Mouse (Mus musculus) liver, adult (tissue): ENCODE data around the gene Il2rb.

Source experiments
- GATA4 ChIP-seq: IDR thresholded peaks from 2 replicates; pipeline ENCODE4 v1.6.1; 2014; ENCODE audit warnings: mild to moderate bottlenecking, low read length; ENCODE audit not compliant: insufficient replicate concordance

Gene Il2rb

DNA sequence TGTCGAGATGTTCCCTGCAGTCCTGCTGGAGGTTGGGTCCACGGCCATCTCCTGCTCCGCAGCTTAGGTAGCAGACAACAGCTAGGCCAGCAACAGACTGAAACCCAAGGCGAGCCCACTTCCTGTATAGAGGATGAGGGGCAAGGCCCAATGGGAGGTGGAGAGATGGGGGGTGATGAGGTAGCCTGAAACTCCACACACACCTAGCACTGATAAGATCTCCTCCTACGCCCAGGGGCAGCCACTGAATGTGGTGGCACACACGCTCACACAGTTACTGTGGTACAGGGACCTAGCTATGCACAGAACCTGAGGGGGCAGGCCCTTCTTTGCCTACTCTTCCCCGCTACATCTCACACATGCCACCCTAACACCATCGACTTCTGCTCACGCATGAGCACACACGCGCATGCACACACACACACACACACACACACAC is at the start of gene Il2rb:
Il2rb (minus strand) TSS at position 304 of the 439 bp plus-strand sequence.
- no peak for TF ChIP-seq GATA4

DNA sequence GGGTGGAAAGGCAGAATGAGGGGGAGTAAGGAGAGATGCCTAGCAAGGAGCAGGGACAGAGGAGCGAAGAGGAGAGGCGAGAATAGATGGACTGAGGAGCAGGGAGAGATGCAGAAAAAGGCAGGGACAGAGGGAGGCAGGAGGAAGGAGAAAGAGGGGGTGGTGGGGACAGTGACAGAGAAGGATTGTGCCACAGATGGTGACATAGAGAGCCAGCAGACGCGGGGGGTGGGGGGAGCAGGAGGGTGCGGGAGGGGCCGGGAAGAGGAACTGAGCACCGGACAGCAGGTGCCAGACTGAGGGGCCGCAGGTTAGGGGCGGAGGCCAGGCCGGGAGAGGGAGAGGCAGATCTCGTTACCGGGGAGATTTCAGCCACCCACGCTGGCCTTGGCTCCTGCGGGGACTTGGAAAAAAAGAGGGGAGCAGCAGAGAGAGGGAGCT is 49.5 kb upstream of the Il2rb start, which contains the start of gene Sstr3:
Sstr3 (minus strand) TSS at position 125 of the 441 bp plus-strand sequence.
- TF ChIP-seq GATA4 = no peak

DNA sequence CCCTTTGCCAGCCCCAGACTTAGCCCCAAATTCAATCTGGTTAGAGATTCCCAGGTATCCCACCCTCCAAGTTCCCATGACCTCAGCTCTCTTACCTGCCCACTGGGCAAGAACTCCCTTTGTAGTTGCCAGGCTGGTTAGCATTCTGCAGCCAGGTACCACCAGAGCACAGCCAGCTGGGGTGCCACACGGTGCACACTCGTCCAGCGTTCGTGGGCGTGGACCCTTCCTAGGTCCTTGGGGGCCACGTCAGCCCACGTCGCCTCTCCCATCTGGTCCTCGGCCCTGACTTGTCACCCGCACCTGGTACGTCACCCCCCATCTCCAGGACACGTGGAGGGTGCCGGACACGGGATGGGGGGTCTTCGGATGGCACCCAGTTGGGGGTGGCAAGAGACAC is 49.0 kb upstream of the Il2rb start:
- no peak for TF ChIP-seq GATA4

DNA sequence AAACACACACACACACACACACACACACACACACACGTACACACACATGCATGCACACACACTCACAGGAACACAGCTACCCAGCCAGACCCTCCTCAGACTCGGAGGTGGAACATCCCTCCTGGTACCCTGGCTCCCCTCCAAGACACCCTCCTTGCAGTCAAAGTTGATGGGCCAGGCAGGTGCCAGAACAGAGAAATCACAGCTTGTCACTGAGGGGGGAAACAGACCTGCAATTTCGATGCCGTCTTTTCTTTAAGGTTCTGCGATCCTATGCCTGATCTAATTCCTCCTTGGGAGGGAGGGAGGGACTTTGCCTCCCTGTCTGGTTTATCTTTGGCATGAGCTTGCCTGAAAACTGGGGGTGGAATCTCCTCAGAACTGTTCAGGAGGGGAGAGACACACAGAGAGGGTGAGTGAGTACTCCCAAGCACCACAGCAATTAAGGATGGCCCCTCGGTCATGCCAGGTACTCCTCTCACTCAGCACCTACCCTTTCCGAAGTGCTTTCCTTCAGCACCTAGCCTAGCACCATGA is 47.8 kb upstream of the Il2rb start:
- TF ChIP-seq GATA4 = no peak

DNA sequence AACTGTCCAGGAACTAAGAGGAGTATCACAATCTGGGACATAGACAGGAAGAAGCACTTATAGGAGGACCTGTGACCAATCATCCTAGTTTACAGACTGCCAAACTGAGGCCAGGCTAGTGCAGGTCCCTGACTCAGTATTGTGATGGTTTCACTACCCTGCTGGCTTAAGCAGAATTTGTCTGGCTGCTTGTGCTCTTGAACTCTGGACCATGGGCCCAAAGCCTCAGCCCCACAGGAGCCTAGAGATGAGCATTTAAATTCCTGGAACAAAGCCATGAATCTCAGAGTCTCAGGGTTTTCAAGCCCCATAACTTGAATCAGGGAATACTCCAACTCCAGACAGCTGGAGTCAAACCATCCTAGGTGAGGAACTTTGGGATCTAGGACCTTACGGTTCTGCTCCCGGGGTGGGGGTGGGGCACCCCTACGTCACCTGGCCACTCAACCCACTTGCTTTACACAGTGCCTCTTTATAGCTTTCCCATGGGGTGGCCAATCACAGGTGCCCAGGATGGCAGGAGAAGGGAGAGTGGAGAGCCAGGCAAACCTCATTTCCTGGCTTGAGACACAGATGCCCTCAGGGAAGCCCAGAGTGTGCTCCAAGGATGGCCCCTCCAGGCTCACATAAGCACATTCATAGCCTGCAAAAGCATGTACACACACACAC is 47.2 kb upstream of the Il2rb start:
- TF ChIP-seq GATA4 = no peak

DNA sequence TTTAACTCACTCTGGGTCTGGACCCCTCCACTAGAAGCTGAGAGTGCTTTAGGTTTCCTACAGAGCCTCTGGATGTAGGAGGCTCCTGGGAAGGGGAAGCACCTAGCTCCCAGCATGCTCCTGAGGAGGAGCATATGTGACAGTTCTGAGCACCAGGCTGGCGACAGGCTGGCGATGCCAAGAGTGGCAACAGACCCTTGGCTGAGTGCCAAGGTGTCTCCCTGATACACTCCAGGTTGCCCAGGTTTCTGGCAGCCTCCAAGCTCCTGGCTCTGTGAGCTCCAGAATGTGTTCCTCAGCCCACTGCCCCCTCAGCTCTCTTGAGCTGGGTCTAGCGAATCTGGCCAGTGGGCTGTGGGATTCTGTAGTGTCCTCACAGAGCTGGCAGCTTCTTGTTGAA is 46.5 kb upstream of the Il2rb start:
- no peak for TF ChIP-seq GATA4

DNA sequence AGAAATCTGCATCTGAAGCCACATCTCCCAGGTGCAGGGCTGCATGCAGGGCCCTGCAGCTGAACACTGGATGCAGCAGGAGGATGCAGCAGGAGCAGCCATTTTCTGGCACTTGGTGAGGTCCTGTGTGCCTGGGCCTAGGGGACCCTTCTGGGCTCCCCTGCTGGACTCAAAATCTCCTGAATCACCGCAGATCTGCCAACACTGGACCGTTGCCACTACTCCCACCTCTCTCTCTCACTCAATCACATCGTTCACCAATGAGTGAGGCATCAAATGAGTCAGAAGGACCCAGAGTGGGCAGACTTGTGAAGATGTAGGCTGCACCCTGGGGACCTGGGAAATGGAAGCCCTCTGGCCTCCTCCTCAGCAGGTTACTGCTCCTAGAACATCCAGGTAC is 46.0 kb upstream of the Il2rb start:
- no peak for TF ChIP-seq GATA4

DNA sequence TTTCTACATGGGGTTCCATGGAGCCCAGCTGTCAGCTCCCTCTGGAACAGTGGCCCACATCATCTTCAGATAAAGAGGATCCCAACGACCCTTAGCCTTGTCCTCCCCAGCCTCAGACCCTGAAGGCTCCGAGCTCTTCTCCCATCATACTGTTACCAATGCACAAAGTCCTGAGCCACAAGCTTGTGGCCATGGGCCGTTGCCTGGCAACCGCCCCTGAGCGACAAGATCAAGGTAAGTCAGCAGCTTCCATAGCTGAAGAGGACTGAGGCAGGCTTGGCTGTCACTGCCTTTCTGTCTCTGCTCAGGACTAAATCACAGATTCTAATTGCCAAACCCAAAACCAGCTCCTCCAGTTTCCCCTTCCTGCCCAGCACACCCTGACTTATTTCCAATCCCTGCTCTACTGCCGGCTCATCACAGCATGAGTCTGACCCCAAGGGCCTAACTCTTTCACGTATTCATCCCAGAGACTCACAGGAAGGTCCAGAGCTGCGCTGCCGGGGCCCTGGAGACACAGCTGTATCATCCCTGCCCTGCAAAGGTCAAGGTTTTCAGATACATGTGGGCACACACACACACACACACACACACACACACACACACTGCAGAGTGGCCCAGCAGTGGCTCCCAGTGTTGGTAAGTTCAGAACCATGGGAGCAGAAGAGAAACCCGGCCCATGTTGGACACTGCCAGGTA is 40.8 kb upstream of the Il2rb start:
- no peak for TF ChIP-seq GATA4

DNA sequence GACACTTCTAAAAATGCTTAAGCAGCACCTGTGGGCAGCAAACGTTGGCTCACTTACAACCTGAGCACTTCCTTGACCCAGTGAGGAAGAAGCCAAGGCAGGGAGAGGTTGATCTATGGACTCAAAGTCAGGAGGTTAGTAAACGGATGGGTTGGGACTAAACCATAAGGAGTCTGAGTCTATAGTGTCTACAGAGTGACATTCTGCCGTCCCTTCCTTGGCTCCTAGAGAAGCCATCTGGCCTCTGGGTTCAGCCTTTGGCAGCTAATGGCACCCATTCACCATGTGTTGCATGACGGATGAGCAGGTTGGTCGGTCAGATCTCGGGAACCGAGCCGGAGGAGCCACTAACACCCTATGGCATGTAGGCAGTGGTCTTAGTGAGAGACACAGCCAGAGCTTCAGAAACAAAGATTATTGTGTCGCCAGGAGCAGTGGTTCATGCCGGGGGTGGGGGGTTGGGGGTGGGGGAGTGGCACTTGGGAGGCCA is 38.3 kb upstream of the Il2rb start:
- TF ChIP-seq GATA4 = no peak

DNA sequence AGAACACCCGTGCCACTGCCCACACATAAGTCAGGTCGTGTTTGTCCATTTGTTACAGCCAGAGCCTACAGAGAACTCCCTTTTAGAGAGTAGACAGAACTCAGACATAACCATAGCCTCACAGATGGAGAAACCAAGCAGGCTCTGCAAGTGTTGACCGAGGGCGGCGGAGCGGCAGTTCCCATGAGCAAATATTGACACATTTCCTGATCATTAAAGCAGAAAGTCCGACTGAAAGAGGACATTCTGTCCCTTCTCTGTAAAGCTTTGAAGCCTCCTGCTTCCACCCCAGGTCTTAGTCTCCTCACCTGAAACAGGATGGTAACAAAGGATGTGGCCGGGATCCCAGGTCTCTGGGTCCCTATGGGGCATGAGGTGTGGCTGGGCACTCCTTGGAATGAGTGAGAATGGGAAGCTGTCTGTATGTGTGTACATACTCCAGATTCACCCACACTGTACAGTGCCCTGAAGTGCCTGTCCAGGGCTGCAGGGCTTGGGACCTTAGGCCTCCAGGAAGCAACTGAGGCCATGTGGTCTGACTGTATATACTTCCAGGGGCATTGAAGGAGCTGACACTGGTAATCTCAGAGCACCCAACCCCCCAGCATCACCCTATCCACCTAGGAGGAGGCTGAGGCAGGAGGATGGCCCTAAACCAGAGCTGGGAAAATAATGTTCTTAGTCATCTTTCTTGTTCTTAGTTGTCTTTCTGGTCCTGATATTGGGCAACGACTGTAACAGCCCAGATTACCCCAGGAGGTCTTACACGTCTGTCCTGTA is 37.7 kb upstream of the Il2rb start:
- no peak for TF ChIP-seq GATA4

DNA sequence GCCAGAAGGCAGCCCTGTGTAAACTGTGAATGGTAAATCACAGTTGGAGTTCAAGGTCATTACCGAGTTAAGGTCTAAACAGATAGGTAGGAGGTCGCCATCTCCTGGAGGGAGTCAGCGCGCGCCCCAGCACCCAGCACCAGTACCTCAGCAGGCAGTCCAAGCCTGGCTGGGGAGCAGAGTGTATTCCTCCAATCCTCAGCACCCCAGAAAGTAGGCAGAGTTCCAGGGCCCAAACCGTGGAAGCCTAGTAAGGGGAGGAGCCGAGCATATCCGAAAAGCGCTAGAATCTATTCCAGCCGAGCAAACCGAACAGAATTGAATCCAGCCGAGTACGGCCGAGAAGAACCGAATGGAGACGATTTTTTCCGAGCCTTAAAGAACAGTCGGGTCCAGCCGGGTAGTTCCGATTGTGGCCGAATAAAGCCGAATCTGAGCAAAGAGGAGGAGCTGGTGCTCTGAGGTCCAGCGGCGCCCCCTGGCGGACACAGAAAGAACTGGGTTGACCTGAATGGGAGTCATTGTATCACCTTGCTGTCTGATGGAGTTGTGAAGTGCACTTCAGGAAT is 36.9 kb upstream of the Il2rb start:
- TF ChIP-seq GATA4 = no peak

DNA sequence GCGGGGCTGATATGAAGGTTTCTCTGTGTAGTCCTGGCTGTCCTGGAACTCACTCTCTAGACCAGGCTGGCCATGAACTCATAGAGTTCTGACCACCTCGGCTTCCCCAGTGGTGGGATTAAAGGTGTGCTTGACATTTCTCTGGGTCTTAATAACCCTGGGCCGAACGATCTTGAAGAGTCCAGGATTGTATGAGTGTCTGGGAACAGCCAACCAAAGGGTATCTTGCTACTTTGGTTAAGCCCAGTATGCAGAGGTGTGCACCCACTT is 36.3 kb upstream of the Il2rb start:
- TF ChIP-seq GATA4 = no peak

DNA sequence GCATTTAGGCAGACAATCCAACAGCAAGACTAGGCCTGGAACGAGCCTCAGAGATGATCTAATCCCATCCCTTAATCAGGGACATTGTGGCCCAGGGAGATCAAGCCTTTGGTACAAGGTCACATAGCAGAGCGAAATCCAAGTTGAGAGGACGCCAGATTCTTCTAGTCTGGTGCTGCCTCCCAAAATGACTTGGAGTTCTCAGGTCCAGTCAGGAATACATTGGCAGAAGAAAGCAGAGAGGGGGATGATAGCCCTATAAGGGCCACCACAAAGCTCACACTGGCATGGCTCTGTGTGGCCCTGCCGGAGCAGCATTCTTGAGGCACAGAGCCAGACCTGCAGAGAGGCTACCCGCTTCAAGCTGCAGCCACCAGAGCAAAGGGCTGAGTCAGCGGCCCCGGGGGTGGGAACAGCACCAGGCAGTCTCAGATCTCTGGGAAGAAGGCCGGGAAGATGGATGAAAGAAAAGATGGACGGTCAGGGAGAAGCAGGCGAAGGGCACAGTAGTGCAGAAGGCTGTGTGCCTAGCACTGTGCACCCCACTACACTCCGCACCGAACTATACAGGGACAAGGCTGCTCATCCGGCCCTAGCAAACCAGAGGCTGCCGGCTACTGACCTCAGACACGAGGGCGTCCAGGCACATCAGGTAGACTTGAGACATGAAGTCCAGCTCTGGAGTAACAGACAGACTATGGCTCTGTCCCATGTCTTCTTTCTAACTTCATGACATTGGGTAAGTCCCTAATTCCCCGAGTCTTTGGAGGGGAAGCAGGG is 35.8 kb upstream of the Il2rb start, which contains the start of gene C1qtnf6:
C1qtnf6 (minus strand) TSS at position 746 of the 780 bp plus-strand sequence.
- TF ChIP-seq GATA4 = peak; percentile 23; the same call in 1 of the 2 replicates

DNA sequence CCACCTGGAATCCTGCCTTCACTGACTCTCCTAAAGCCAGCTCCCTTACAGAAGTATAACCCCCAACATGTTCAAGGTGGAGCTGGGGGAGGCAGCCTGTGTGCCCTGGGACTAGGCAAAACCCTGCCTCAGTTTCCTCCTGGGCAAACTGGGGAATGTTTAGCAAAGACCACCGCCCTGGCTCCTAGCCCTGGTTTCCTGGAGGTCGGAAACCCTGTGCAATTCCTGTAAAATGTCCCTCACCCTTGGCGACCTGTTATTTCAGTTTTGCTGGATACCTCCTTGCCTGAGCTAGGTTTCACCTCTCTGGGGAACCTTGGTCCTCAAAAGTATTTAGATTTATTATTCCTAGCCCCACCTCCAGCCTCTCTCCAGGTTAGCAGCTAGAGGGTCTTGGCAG is 35.1 kb upstream of the Il2rb start:
- TF ChIP-seq GATA4 = no peak
